Mouse (Mus musculus): ENCODE data around the gene Scgb1b11. TPM values are rescaled to one million over a fixed set of nuclear protein-coding genes. Genes with fewer than 3 reads are reported as not detected.
"Not testable (repeated sequence)": the region's sequence is repeated elsewhere in the genome, so short reads cannot be mapped to it uniquely, and the experiment has no call there.

Scgb1b11 gene
- polyA plus RNA-seq (2011; ENCODE audit: insufficient read depth, insufficient read length, low read depth, missing spikeins) = not detected in 2 replicates

DNA sequence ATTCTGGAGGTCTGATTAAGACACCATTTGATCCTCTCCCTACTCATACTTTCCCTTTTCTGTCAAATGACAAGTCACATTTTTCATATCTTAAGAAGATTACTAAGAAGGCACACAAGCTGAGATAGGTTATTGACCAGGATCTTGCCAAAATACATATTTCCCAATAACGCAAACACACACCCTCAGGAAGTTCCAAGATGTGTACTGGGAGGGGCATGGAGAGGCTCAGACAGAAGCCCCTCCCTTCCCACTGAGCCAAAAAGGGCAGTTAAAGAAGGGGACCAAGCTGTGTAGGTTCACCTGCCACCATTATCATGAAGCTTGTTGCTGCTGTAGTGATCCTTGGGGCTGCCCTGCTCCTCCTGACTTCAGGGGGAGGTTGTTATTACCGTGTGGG is at the start of gene Scgb1b11:
Gene Scgb1b11 (plus strand): TSS at position 301 of the 400 bp plus-strand sequence.
- H3K4me3 ChIP-seq (ENCODE audit: low read depth, low read length) = not testable (repeated sequence)

DNA sequence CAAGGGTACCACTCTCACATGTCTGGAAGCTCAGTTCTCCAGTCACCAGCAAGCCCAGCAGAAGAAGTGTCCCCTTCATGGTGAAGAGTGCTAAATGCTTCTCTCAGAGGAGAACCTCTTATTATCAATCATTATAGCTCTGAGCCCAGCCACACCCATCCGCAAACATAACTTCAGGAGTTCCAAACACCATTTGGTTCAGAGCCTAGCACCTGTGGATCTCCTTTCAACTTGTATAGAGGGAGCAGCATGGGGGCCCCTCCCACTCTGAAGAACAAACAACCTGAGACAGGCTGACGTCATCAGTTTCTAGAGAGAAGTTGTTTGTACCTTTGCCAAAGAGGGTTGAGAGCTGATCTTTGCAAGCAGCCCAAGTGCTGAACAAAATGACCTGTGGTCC is 11.6 kb upstream of the Scgb1b11 start, which contains the start of gene Scgb2b11:
Gene Scgb2b11 (minus strand): TSS at position 101 of the 400 bp plus-strand sequence.
- not testable (repeated sequence) for H3K27ac ChIP-seq (ENCODE audit: insufficient read depth, low read length); H3K9ac ChIP-seq (ENCODE audit: low read depth, poor library complexity, severe bottlenecking); H3K4me3 ChIP-seq (ENCODE audit: low read depth, low read length); H3K9me3 ChIP-seq (replicated peaks; ENCODE audit: control insufficient read depth, insufficient read depth, low read length, poor library complexity, severe bottlenecking); H3K36me3 ChIP-seq (ENCODE audit: control insufficient read depth, insufficient read depth, low read length, poor library complexity, severe bottlenecking); H3K27me3 ChIP-seq (ENCODE audit: control insufficient read depth, insufficient read depth, low read length, poor library complexity, severe bottlenecking); H3K4me1 ChIP-seq (ENCODE audit: control insufficient read depth, insufficient read depth, low read length)

More for the DNA sequence above, at the start of gene Scgb1b11:
- not testable (repeated sequence) for H3K4me1 ChIP-seq (ENCODE audit: control insufficient read depth, insufficient read depth, low read length); H3K27ac ChIP-seq (ENCODE audit: insufficient read depth, low read length); H3K27me3 ChIP-seq (ENCODE audit: control insufficient read depth, insufficient read depth, low read length, poor library complexity, severe bottlenecking); H3K36me3 ChIP-seq (ENCODE audit: control insufficient read depth, insufficient read depth, low read length, poor library complexity, severe bottlenecking); H3K9me3 ChIP-seq (replicated peaks; ENCODE audit: control insufficient read depth, insufficient read depth, low read length, poor library complexity, severe bottlenecking); H3K9ac ChIP-seq (ENCODE audit: low read depth, poor library complexity, severe bottlenecking)

Other genes starting within 250 kb of the Scgb1b11 start
- not detected in 2 replicates for gene Scgb1b10, start 122.0 kb upstream of the Scgb1b11 start, polyA plus RNA-seq (2011; ENCODE audit: insufficient read depth, insufficient read length, low read depth, missing spikeins)
- not detected in 2 replicates for gene Scgb2b11, start 11.7 kb upstream of the Scgb1b11 start, polyA plus RNA-seq (2011; ENCODE audit: insufficient read depth, insufficient read length, low read depth, missing spikeins)
- gene Scgb2b12, start 104.4 kb downstream of the Scgb1b11 start, polyA plus RNA-seq (2011; ENCODE audit: insufficient read depth, insufficient read length, low read depth, missing spikeins) = not detected in 2 replicates
- not detected in 2 replicates for gene Scgb1b12, start 111.3 kb downstream of the Scgb1b11 start, polyA plus RNA-seq (2011; ENCODE audit: insufficient read depth, insufficient read length, low read depth, missing spikeins)
- gene Scgb1b29, start 218.7 kb downstream of the Scgb1b11 start, polyA plus RNA-seq (2011; ENCODE audit: insufficient read depth, insufficient read length, low read depth, missing spikeins) = not detected in 2 replicates

All from ES-Bruce4 (cell line).